Mouse (Mus musculus): ENCODE results near the gene Nsg1. TPM values are rescaled to one million over a fixed set of nuclear protein-coding genes. Genes with fewer than 3 reads are reported as not detected.

The Nsg1 gene
- total RNA-seq, 2 experiments from 2014 or later = 455 to 474 TPM

Other genes with a start within 250 kb of the Nsg1 start
- 10 to 100 TPM; 38.3 to 39.7 TPM for gene Stx18, start 121.2 kb downstream of the Nsg1 start, total RNA-seq (2021)
- 10 to 100 TPM; 16.5 to 20.9 TPM for gene Zbtb49, start 60.5 kb upstream of the Nsg1 start, total RNA-seq (2021)
- 10 to 100 TPM; 12.0 to 14.8 TPM for gene Lyar, start 60.6 kb upstream of the Nsg1 start, total RNA-seq (2021)
- 10 to 100 TPM; 33.0 to 36.7 TPM for gene Tmem128, start 100.3 kb upstream of the Nsg1 start, total RNA-seq (2021)
- not detected for gene Otop1, start 116.1 kb upstream of the Nsg1 start, total RNA-seq (2021)
- 10 to 100 TPM; 13.8 to 16.5 TPM for gene Drd5, start 159.5 kb upstream of the Nsg1 start, total RNA-seq (2021)

All from layer of hippocampus, postnatal 25 days (tissue).